Mouse (Mus musculus): ENCODE data around the gene Doc2a. TPM values are rescaled to one million over a fixed set of nuclear protein-coding genes. Genes with fewer than 3 reads are reported as not detected.
A peak's percentile ranks its signal among the peaks of the same experiment; 100 is the strongest.

Doc2a gene
- polyA plus RNA-seq, 2 experiments: 0.02 to 0.18 TPM

DNA sequence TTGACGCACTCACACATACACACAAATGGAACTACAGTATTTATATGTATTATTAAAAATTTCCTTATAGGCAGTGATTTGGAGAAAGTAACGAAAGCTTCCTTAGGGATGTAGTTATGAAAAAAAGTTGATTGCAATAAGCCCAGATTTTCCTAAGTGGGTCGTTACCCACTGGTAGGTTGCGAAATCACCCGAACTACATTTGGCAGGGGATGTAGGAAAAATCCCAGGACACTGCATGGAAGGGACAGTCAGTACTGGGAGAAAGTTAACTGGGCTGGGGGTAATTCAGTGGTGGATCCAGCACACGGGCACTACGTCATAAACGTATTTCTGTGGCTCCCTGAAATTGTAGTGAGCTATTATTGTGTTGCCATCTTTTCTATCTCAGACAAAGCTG is 30.7 kb upstream of the Doc2a start:
- H3K27me3 ChIP-seq (ENCODE audit: control insufficient read depth, insufficient read depth, low read length): no peaks in the 10 kb centered on the region
- 70% methylated on average over 8 of the region's 8 CpGs for WGBS (ENCODE audit: insufficient replicate concordance)
- ATAC-seq (ENCODE audit: insufficient read depth): no peak
- no peak overlapping the region for H3K4me3 ChIP-seq (ENCODE audit: insufficient read depth in 1 of 2, low read depth in 2 of 2, low read length in 2 of 2)
- H3K9ac ChIP-seq (replicated peaks): no peak overlapping the region
- no peak for DNase-seq (ENCODE audit: low read depth in 3 of 3, low spot score in 3 of 3)
- H3K27ac ChIP-seq: no peak overlapping the region
- H3K4me2 ChIP-seq (ENCODE audit: low read depth): no peak overlapping the region
- H3K36me3 ChIP-seq (replicated peaks; ENCODE audit: control insufficient read depth, insufficient read depth, low read depth): no peaks in the 10 kb centered on the region
- TF ChIP-seq EP300 (IDR thresholded peaks at IDR 0.05; ENCODE audit: low read depth): no peak
- TF ChIP-seq CTCF (IDR thresholded peaks at IDR 0.05; ENCODE audit: low read depth): no peak
- H3K9me3 ChIP-seq (ENCODE audit: control insufficient read depth, low read length): no peaks in the 10 kb centered on the region
- no peaks in the 10 kb centered on the region for H3K4me1 ChIP-seq (replicated peaks; ENCODE audit: control insufficient read depth in 2 of 2, insufficient read depth in 2 of 2, low read length in 1 of 2)

GRCm38 (mm10) chr7:126817595-126817994 is 29.6 kb upstream of the Doc2a start:
- WGBS (ENCODE audit: insufficient replicate concordance): 67% methylated on average over 7 of the region's 7 CpGs

DNA sequence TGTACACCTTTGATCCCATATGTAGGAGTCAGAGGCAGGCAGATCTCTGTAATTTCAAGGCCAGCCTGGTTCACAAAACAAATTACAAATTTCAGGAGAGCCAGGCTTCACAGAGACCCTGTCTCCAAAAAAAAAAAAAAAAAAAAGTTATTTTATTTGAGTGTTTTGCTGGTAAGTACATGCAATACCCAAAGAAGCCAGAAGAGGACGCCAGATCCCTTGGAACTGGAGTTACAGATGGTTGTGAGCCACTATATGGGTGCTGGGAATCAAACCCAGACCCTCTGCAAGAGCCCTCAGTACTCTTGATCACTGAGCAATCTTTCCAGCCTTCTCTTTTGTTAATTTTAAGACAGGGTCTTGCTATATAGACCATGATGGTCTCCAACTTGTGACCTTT is 28.4 kb upstream of the Doc2a start:
- Histone ChIP-seq H3K9ac (replicated peaks) (no peak overlapping the region), H3K4me1 (replicated peaks; ENCODE audit: control insufficient read depth in 2 of 2, insufficient read depth in 2 of 2, low read length in 1 of 2) (no peaks in the 10 kb centered on the region), H3K4me2 (ENCODE audit: low read depth) (no peak overlapping the region), H3K36me3 (replicated peaks; ENCODE audit: control insufficient read depth, insufficient read depth, low read depth) (no peaks in the 10 kb centered on the region), H3K4me3 (ENCODE audit: insufficient read depth in 1 of 2, low read depth in 2 of 2, low read length in 2 of 2) (no peak overlapping the region), H3K9me3 (ENCODE audit: control insufficient read depth, low read length) (no peaks in the 10 kb centered on the region), H3K27me3 (ENCODE audit: control insufficient read depth, insufficient read depth, low read length) (peaks cover 11% of the 10 kb centered on the region), H3K27ac (no peak overlapping the region)
- 13% methylated on average over 1 of the region's 1 CpGs for WGBS (ENCODE audit: insufficient replicate concordance)
- peak; percentile 36; the same call in 1 of the 2 replicates for TF ChIP-seq CTCF (IDR thresholded peaks at IDR 0.05; ENCODE audit: low read depth)
- TF ChIP-seq EP300 (IDR thresholded peaks at IDR 0.05; ENCODE audit: low read depth): no peak
- no peak for DNase-seq (ENCODE audit: low read depth in 3 of 3, low spot score in 3 of 3)
- no peak for ATAC-seq (ENCODE audit: insufficient read depth)

More at GRCm38 (mm10) chr7:126817595-126817994, 29.6 kb upstream of the Doc2a start:
- ATAC-seq (ENCODE audit: insufficient read depth) (no peak), DNase-seq (ENCODE audit: low read depth in 3 of 3, low spot score in 3 of 3) (no peak)
- no peak overlapping the region for H3K9ac ChIP-seq (replicated peaks)
- H3K4me1 ChIP-seq (replicated peaks; ENCODE audit: control insufficient read depth in 2 of 2, insufficient read depth in 2 of 2, low read length in 1 of 2): no peaks in the 10 kb centered on the region
- no peak overlapping the region for H3K4me3 ChIP-seq (ENCODE audit: insufficient read depth in 1 of 2, low read depth in 2 of 2, low read length in 2 of 2)
- TF ChIP-seq CTCF (IDR thresholded peaks at IDR 0.05; ENCODE audit: low read depth): no peak
- TF ChIP-seq EP300 (IDR thresholded peaks at IDR 0.05; ENCODE audit: low read depth): no peak
- no peaks in the 10 kb centered on the region for H3K27me3 ChIP-seq (ENCODE audit: control insufficient read depth, insufficient read depth, low read length)
- H3K27ac ChIP-seq: no peak overlapping the region
- H3K36me3 ChIP-seq (replicated peaks; ENCODE audit: control insufficient read depth, insufficient read depth, low read depth): no peaks in the 10 kb centered on the region
- no peak overlapping the region for H3K4me2 ChIP-seq (ENCODE audit: low read depth)
- no peaks in the 10 kb centered on the region for H3K9me3 ChIP-seq (ENCODE audit: control insufficient read depth, low read length)

GRCm38 (mm10) chr7:126821835-126822511 is 25.2 kb upstream of the Doc2a start:
- ATAC-seq (ENCODE audit: insufficient read depth) (peak; percentile 41; the same call in 1 of the 2 replicates), DNase-seq (ENCODE audit: low read depth in 3 of 3, low spot score in 3 of 3) (peak; percentile 36 to 59 (median 55))
- Histone ChIP-seq H3K27me3 (ENCODE audit: control insufficient read depth, insufficient read depth, low read length) (peaks cover 16% of the 10 kb centered on the region), H3K9ac (replicated peaks) (no peak overlapping the region), H3K4me1 (replicated peaks; ENCODE audit: control insufficient read depth in 2 of 2, insufficient read depth in 2 of 2, low read length in 1 of 2) (no peaks in the 10 kb centered on the region), H3K36me3 (replicated peaks; ENCODE audit: control insufficient read depth, insufficient read depth, low read depth) (no peaks in the 10 kb centered on the region), H3K4me3 (ENCODE audit: insufficient read depth in 1 of 2, low read depth in 2 of 2, low read length in 2 of 2) (no peak overlapping the region), H3K4me2 (ENCODE audit: low read depth) (no peak overlapping the region), H3K9me3 (ENCODE audit: control insufficient read depth, low read length) (no peaks in the 10 kb centered on the region), H3K27ac (no peak overlapping the region)
- 17% methylated on average over 7 of the region's 7 CpGs for WGBS (ENCODE audit: insufficient replicate concordance)
- TF ChIP-seq EP300 (IDR thresholded peaks at IDR 0.05; ENCODE audit: low read depth) (no peak), CTCF (IDR thresholded peaks at IDR 0.05; ENCODE audit: low read depth) (peak; percentile 97)

DNA sequence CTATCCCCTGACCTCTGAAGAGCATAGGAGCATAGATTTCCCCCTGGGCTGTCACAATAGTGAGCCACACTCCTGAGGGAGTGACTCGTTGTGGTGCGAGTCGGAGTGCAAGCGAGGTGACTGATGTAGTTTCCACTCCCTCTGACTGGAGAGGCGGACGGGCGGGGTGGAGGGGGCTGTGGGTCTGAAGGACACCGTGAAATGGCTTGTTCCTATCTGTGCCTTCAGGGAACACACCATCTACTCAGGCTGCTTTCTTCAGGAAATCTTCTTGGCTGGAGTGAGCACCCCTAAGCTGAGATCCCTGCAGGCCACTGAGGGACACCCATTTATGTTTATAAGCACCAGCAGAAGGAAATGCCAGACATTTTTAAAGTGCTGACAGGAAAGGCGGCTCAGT is 24.5 kb upstream of the Doc2a start:
- Histone ChIP-seq H3K4me1 (replicated peaks; ENCODE audit: control insufficient read depth in 2 of 2, insufficient read depth in 2 of 2, low read length in 1 of 2) (no peaks in the 10 kb centered on the region), H3K4me3 (ENCODE audit: insufficient read depth in 1 of 2, low read depth in 2 of 2, low read length in 2 of 2) (no peak overlapping the region), H3K4me2 (ENCODE audit: low read depth) (no peak overlapping the region), H3K9me3 (ENCODE audit: control insufficient read depth, low read length) (no peaks in the 10 kb centered on the region), H3K27me3 (ENCODE audit: control insufficient read depth, insufficient read depth, low read length) (peaks cover 16% of the 10 kb centered on the region), H3K9ac (replicated peaks) (no peak overlapping the region), H3K36me3 (replicated peaks; ENCODE audit: control insufficient read depth, insufficient read depth, low read depth) (no peaks in the 10 kb centered on the region), H3K27ac (no peak overlapping the region)
- DNase-seq (ENCODE audit: low read depth in 3 of 3, low spot score in 3 of 3) (no peak), ATAC-seq (ENCODE audit: insufficient read depth) (no peak)
- no peak for TF ChIP-seq EP300 (IDR thresholded peaks at IDR 0.05; ENCODE audit: low read depth)
- 31% methylated on average over 9 of the region's 9 CpGs for WGBS (ENCODE audit: insufficient replicate concordance)

All from liver, embryonic 14.5 days (tissue).